Mouse (Mus musculus): ENCODE measurements around the gene Nap1l1.

Gene Nap1l1

DNA sequence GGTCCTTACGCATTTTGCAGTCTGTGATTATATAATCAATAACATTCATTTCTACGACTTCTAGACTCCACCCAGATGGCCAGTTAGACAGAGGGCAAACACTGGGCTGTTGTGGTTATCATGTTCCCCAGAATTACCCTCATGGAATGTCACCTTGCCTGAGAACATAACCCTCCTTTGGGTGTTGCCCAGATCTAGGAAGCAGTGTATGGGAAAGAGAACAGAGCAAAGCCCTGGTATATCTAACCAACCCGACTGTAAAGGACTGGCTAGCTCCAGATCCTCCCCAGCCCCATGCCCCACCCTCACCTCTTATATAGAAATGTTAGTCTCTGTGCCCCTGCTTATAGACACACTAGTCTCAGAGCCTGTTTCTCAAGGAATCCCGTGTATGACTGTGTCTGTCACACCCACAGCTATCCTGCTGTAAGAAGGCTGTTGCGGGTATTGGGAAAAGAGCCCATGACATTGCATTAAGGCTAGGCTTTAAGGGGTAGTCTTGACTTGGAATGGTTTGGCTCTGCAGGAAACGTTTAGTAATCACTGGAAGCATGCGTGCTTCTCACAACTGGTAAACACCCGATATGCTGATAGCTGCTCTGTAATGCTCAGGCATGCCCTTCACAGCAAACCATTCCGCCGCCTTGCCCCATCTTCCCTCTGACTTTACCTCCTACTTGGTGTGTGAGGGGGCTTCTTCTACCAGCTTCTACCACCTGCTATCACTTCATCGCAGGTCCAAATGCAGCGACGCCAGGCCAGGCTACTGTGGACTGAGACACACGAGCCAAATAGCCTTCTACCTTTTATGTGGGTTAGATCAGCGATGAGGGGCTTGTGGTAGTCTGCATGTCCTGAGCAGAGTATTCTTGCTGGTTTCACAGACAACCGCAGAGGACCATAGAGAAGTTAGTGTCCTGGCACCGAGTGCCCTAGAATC is 42.3 kb downstream of the Nap1l1 start:
- no peak for DNase-seq (ENCODE audit: low read depth, low spot score)

DNA sequence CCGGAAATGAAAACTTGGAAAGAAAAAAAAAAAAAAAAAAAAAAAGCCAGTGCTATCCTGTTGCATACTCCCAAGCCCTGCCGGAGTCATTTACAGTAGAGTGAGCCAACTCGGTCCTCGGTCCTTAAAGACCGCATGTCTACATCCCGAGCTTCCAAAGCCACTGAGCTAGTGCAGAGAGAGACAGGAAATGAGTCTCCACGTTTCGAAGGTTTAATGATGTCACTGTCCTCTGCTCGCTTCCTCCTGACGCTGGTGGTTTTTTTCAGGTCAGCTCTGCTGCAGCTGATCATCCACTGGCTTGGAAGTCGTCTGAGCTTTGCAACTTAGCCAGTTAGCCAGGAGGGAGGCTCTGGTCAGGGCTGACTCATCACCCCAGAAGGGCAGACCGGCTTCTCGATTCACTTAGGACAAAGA is 43.2 kb downstream of the Nap1l1 start:
- DNase-seq (ENCODE audit: low read depth, low spot score) = peak; percentile 82

DNA sequence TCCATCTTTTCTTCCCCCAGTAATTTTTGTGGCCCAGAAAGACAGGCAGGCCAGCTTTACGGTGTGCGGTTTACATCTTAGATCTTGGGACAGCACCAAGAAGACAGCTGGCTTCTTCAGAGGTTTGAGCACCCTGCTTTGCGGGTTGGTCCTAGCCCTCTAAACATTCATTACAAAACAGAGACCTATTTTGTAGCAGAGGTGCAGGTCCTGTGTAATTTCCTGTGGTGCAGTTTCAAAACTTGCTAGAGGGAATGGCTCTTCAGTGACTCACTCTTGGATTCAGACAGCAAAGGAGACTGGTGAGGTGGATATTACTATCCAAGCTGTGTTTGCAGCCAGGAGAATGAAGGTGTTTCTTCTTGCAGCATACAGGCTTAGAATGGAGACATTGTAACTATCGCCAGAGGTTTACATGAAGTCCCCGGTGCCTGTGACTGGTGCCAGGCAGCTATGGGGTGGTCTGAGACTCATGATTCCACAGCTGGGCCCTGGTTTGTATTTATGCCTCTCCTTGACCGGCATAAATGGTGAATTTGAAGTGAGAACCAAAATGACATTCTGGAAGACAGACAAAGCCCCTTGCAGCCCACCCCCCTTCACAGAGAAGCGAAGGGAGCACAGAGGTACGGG is 43.9 kb downstream of the Nap1l1 start:
- DNase-seq (ENCODE audit: low read depth, low spot score) = no peak

DNA sequence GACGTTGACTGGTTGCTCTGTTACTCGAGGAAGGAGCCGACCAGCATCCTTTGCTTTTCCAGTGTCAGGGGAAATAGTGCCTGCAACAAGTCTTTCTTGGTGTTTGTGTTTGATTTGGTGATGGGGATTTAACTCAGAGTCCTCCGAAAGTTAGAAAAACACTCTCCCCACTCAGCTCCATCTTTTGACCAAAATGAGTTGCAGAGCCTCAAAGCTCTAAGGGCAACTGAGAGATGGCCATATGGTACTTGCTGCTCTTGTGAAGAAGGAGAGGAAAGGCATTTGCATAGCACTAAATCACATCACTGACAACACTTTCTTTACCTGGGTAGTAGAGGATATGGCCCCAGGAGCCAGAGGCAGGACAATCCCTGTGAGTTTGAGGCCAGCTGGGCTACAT is 45.3 kb downstream of the Nap1l1 start:
- no peak for DNase-seq (ENCODE audit: low read depth, low spot score)

DNA sequence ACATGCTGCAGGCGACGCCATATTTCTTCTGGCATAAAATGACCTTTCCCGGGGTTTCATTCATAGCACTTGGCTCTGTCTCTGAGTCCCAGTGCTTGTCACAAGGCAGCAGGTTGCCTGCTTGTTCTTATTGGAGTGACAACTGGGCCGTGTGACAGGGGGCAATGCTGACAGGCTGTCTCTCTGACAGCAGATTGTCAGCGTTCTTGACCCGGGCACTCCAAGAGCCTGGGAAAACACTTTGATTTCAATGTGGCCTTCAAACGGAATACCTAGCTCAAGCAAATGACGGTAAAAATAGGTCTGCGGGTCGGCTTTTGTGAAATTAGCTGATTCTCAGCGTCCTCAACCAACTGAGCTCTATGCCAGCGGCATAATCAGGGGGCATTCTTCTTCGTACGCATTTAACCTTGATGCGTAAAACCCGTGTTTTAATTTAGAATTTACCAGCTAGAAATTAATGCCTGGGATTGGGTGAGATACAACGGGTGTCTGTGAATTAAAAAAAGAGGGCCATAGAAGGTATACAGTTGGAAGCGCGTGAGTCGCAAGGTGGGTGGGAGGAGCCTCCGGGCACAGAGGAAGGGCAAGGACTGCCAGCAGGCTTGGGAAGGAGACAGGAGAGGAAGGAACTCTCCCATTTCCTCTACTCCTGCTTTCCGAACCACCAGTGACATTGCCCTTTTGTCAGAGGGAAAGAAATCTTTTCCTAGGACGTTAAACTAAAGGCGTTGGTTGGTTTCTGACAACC is 46.8 kb downstream of the Nap1l1 start:
- no peak for DNase-seq (ENCODE audit: low read depth, low spot score)

DNA sequence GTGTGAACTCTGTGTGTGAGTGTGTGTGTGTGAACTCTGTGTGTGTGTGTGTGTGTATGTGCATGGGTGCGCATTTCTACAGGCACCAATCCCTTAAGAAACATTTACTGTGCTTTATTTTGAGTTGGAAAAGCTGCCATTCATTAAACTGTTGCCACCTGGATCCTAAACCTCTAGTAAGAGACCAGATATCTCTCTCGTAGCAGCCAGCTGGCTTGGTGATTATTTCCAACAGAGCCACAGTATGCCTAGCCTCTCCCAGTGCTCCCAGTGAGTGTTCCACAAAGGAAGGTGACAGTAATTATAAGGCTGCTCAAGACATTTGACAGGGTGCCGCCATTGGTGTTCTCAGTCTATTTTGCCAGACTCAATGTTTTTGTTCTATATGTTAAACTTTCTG is 47.6 kb downstream of the Nap1l1 start:
- no peak for DNase-seq (ENCODE audit: low read depth, low spot score)

DNA sequence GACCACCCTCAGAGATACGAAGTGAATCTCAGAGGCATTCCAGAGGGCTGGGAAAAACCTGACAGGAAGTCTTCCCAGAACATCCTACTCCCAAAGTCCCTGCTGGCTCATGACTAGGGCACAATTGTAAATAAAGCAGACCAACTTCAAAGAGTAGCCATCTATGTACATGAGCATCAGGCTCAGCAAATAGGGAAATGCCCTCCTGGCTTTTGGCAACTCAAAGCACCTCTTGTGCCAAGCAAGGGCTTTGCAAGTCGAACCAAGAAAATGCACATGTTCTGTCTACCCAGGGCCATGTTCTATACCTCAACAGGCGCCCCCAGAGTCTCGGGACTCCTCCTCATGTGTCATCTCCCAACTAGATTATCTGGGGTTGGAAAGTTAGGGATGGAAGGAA is 48.6 kb downstream of the Nap1l1 start:
- DNase-seq (ENCODE audit: low read depth, low spot score) = no peak

DNA sequence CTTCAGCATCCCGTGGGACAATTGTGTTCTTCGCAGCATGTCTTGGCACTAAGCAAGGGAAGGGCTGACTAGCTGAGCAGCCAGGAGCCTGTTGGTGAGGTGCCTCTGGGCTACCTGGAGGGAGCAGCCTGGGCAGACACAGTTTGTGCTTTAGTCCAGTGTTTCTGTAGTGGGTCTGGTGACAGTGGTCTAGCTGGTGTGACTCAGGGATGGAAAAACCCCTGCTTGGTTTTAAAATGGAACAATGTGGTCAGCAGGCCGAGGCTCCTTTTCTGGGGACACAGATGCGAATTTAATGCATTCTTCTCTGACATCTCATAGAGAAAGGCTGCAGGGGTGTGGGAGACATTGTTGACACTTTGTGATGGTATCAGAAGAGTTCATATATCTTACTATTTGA is 49.2 kb downstream of the Nap1l1 start:
- no peak for DNase-seq (ENCODE audit: low read depth, low spot score)

DNA sequence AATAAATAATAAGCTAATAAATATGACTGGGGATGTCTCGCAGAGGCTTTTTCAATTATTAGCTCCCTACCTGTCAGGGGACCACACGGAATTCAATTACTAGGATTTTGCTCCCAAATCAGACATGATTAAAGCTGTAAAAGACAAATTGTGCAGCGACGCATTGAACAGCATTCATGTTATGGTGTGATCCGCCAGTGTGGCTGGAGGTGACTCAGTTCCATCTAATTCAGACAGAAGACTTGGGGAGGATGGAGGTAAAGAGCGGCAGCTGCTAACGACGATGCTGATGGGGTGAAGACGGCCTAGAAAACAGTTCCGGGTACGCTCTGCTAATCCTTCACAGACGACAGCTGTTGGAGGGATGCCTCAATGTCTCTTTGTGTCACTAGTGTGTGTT is 50.9 kb downstream of the Nap1l1 start:
- DNase-seq (ENCODE audit: low read depth, low spot score) = no peak

DNA sequence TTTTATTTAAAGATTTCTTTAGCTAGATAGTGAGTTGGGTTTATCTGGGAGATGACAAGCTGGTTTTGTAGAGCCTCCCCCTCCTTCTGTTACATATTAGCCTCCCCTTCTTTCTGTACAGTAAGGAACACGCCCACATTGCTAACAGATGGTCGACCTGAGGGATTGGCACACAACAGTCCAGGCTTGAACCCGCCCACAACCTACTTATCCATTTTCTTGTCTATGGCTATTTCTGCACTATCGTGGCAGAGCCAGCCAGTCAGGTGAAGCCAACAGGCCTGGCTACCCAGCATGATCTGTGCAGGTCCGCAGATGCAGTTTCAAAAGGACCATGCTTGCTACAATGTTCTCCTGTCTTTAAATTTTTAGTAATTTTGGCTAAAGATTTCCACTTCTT is 54.0 kb downstream of the Nap1l1 start:
- DNase-seq (ENCODE audit: low read depth, low spot score) = no peak

DNA sequence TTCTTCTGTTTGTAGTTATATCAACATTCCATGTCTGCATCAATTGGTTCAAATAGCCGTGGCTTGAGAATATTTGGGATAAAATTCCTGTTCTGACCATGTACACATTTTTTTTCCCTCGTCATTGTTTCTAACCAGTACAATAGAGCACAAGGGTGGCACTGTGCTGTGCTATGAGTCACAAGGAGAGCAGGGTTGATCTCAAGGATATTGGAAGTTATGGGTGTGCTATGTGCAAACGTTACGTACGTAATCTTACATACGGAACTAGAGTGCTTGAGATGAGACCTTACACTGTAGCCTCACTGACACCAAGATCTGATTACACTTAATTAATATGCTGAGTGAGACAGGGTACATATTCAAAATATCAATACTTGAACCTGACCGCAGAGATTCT is 54.6 kb downstream of the Nap1l1 start:
- no peak for DNase-seq (ENCODE audit: low read depth, low spot score)

DNA sequence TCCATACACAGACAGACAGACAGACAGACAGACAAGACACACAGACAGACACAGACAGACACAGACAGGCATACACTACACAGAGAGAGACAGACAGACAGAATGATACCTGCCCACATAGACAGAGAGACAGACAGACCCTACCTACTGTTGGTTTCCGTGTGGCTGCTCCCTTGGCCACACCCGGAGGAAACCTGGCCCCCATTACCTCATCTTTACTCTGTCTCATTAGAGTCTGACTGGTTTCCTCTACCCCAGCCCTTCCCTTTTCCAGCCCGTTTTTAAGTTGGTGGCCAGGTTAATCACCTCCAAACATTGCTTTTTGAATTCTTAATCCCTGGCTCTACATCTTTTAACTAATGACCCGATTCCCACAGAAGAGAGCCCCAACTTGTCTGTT is 55.3 kb downstream of the Nap1l1 start:
- DNase-seq (ENCODE audit: low read depth, low spot score) = no peak

DNA sequence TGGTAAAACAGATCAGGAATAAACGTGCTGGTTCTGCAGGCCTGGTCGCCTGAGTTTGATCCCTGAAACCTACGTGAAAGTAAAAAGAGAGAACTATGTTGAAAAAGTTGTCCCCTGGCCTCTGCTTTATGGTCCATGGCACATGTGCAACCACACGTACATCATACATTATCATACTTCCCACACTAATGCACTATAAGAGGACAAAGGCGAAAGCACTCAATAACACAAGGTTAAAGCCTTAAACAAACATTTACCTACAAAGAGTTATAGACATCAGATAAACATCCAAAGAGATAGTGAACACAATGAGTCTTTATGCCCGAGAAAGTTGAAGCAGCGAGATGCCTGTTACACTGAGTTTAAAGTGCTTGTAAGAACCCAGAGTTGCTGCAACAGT is 57.4 kb downstream of the Nap1l1 start:
- DNase-seq (ENCODE audit: low read depth, low spot score) = no peak

DNA sequence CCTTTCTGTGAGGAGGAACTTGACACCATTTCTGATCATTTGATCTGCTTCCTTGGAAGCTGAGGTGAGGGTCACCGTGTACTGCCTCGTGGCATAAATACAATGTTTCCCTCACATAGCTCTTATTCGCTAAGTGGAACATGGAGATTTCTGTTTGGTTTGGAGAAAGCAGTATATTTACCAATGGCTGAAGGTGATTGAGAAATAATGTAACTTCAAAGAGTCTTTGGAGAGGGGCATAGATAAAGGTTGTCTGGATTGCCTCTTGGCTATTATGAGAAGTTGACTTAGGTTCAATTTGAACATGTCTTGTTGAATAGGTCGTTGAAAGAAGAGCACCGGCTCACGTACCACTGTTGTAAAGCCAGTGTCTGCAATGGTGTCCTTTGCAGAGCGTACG is 61.7 kb downstream of the Nap1l1 start:
- DNase-seq (ENCODE audit: low read depth, low spot score) = no peak

DNA sequence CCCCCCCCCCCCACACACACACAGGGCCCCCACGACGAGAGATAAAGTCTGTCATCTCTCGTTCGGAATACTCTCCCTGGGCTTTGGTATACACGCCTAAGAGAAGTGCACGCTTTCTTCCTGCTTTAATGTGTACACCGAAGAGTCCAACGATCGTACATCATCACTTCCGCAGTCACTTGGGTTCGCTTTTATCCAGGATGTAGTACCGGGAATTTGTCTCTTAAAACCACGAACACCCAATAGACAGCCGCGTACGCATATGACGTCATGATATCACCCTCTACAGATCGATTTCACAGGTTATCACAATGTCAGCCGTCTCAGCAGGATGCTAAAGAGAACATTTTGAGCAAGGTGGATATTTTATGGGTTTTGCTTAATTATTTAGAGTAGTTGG is 64.4 kb downstream of the Nap1l1 start:
- no peak for DNase-seq (ENCODE audit: low read depth, low spot score)

DNA sequence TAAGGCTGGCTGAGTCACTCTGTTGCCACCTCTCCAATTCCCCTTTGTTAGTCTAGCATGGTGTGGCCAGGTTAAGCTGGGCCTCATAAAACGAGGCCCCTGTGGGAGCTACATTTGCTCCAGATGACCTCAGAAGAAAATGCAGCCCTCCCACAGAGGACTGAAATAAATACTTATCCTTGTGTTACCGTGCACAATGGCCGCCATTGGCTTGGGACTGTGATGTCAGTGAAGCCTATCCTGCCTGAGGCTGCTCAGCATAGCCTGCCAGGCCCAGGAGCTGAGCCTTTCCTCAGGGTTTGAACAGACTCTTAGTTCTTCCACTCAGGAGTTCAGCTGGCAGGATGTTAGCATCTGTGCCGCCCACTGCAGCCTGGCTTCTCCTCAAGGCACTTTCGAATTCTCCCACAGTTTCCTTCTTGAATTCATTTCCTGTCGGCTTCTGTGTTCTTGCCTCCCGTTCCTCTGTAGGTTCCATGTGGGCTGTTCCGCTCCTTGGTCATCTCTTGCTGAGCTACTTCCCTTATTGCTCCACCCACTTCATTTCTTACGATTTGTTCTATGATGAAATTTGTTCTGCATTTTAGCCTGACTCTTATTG is 66.8 kb downstream of the Nap1l1 start:
- peak; percentile 53 for DNase-seq (ENCODE audit: low read depth, low spot score)

DNA sequence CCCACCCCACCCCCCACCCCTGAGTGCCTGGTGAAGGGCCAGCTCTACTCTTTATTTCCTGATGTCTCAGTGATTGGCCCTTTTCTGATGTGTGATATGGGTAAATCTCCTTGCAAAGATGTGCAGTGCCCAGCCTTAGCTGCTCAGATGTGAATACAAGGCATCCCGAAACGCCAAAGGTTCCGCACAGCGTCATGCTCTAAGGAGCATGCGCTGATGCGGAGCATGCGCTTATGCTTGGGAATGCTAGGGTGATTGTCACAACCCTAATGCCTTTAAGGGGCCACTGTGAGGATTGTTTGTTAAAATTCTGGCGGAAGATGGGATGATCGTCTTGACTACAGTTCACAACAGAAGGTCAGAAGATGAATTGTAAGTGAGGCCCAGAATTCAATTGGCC is 67.7 kb downstream of the Nap1l1 start:
- DNase-seq (ENCODE audit: low read depth, low spot score) = no peak

DNA sequence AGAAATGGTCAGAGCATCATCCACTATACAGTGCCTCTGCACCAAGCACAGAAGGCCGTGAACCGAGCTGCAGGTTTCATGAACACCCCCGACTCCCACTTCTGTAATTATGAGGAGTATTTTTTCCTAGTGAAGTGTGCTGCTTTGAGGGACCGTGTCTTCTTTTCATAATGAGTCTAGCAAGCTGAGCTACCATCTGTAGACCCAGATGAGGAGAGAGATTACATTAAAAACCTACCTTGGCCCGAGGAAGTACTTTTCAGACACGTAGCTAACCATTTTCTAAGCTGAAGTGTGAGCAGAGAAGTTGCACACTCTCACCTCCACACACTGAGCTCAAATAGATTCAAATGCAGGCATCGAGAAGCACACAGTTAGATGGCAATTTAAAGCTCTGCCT is 70.1 kb downstream of the Nap1l1 start:
- no peak for DNase-seq (ENCODE audit: low read depth, low spot score)

DNA sequence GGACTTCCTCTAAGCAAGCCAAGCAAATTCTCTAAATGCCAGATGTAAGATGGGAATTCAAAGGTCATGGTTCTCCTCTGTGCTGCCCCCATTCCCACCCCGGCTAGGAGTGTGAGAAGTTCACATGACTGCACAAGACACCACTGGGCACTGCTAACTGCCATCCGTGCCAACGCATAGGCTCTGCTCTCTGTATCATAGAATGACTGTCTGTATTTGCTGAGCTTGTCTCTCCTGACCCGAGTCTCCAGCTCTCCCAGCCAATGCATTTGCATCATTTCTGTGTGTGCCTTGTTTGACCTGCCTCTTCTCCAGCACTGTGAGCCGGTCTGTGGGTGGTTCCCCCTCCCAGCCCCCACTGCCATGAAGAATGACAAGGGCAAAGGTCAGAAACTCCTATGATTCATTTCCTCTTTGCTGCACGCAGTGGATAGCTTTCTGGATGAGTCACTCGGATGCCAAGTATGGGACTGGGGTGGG is 70.8 kb downstream of the Nap1l1 start:
- no peak for DNase-seq (ENCODE audit: low read depth, low spot score)

DNA sequence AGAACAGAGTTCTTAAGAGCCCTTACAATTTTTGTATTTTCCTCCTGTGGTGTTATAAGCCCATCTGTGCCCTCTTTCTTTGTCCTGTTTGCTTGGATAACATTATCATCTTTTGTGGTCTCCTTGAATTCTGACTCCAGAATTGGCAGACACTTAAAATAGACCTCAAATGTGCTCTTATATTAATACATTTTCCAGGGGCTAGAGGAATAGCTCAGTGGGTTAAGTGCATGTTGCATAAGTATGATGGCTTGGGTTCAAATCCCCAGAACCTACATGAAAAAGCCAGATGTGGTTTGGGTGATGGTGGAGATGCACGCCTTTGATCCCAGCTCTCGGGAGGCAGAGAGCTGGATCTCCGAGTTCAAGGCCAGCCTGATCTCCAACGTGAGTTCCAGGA is 71.3 kb downstream of the Nap1l1 start:
- no peak for DNase-seq (ENCODE audit: low read depth, low spot score)

DNA sequence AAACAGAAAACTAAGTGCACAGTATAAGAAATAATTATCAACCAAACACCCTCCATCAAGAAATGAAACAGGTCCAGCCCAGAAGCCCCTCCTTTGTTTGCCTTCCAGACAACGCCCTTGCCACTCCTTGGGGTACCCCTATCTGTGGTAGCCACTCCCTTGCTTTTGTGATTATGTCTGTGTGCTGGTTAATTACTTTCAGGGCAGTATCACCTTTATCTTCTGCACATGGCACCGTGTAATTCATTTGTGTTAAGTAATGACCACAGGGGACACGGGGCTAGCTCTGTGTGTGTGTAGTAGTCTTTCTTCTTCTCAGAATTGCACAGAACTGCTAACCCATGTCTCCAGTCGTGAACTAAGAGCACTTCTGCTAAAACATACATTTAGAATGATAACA is 72.6 kb downstream of the Nap1l1 start:
- no peak for DNase-seq (ENCODE audit: low read depth, low spot score)
